Mouse (Mus musculus): ENCODE measurements around the gene Gbp5.

Gbp5 gene

GRCm38 (mm10) chr3:142493536-142494061 lies at the start of gene Gbp5:
Gene Gbp5 (plus strand): TSS chr3:142493978.
- in situ Hi-C loops (cut with MboI; ENCODE audit: low sequenced_read_pairs): loop anchor here (5.0 to 10.0 kb wide), 3 partner anchors 59 to 211 kb away; partner anchors contain the start of genes Gbp2 and Kyat3

GRCm38 (mm10) chr3:142454198-142454597 lies 39.6 kb upstream of the Gbp5 start:
- in situ Hi-C loops (cut with MboI; ENCODE audit: low sequenced_read_pairs): no loop called here

- in situ Hi-C loops (cut with MboI; ENCODE audit: low sequenced_read_pairs): no loop called here
These were observed 34.5 kb upstream of the Gbp5 start for GRCm38 (mm10) chr3:142459241-142459640.

DNA sequence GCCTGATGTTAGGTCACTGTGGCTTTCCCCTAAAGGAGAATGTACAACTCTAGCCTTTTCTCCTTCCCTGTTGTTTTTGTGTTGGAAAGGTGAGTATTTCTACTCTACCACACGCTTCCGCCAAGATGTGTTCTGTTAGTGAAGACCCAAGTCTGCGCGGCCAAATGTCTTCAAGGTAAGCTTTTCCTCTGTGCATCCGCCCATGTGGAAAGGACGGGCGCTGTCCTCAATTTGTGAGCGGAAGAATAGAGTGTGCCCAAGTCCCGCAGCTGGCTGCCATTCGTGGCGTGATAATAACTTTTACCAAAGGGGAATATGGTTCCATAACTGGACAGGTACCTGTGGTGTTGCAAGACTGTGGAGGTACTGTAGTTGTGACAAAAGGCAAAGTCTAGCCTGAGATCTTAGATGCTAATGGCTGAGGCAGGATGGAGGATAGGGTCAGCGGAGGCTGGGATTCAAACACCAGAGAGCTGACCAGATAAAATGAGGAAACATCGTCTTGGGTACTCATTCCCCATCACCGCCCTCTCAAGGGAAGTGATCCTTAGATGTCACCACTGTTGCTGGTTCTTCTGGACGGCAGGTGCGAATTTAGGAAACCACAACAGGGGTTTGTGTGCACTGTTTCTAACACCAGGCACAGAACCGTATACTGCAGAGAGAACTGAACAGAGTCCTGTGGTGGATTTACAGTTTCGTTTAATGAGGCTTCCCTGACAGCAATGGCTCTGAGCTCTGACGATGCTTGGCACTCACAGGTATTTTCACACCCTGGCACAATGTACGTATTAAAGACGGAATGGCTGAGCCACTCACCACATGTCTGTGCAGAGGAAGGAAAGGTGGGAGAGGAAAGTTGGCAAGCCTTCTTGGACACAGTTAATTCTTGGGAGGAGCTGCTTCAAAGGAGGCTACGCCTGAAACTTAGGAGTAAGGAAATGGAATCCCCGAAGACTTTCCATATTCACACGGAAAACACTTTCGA lies 30.7 kb upstream of the Gbp5 start:
- in situ Hi-C loops (cut with MboI; ENCODE audit: low sequenced_read_pairs): no loop called here

DNA sequence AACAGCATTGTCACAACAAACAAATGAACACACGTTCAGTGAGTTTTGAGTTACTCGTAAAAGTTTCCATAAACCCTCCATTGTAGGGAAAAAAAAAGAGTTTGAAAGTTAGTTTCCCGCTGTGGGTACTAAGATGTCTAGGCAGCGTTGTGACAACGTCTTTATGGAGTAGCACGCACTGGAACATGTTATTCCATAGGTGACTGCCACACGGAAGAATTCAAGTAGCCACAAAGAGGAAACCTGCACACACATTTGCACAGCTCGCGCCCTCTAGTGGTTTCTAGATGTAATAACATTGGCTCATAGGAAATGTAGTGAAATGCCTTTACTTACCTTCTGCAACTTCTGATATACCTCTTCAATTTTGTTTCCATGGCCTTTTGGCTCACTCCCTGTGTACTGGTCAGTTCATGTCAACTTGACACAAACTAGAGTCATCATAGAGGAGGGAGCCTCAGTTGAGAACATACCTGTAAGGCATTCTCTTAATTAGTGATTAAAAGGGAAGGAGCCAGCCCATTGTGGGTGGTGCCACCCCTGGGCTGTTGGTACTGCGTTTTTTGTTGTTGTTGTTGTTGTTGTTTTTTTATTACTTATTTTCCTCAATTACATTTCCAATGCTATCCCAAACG lies 19.3 kb upstream of the Gbp5 start:
- in situ Hi-C loops (cut with MboI; ENCODE audit: low sequenced_read_pairs): loop anchor here (5.0 kb wide), 1 partner anchor 172 kb away; no protein-coding TSS in a partner anchor

DNA sequence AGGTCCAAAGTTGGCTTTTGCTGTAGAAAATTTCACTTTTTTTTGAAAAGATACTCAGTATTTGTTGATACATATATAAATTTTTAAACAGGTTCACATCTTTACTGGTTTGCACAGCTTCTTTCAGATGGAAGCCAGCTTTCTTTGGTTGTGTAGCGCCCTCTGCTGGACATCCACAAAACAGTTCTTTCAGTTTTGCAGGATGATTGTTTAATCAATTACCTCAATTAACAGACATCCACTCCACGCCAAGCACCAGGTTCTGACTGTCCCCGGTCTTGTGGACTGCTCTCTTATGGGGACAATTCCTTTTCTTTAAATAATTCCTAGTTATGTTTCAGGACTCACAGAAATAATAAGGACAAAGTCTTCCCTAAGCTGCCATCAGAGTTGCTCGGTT lies 17.9 kb upstream of the Gbp5 start:
- in situ Hi-C loops (cut with MboI; ENCODE audit: low sequenced_read_pairs): no loop called here

DNA sequence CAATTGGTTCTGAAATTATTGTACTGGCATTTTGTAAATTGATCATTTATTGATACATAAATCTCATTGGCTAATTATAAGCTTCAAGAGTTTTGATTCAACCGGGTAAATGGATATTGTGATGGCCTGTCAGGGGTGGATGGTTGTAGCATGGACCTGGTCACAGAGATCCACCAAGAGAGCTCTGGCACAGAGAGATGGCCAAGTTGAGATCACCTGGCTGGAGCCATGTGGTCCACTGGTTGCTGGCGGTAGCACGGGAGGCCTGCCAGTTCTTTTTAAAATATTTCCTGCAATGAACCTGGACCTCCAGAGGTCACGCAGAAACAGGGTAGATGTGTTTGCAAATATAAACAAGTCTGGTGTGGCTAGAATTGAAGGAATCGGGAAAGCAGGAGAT lies 15.9 kb upstream of the Gbp5 start:
- in situ Hi-C loops (cut with MboI; ENCODE audit: low sequenced_read_pairs): no loop called here

DNA sequence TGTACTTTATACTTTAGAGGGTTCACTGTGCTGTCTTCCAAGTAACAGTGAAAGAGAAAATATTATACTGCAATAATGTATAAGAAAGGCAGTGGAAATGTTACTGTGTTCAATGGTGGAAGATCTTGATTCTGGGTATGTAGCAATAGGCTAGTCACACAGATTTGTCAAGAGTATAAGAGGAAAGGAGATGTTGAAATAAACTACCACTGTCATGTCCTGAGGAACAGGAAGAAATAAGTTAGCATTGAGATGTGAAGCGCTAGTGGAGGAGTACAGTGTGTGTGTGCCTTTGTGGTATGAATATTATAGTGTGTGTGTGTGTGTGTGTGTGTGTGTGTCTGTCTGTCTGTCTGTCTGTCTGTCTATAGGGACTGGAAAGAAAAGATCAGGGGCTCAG lies 15.4 kb upstream of the Gbp5 start:
- in situ Hi-C loops (cut with MboI; ENCODE audit: low sequenced_read_pairs): no loop called here

DNA sequence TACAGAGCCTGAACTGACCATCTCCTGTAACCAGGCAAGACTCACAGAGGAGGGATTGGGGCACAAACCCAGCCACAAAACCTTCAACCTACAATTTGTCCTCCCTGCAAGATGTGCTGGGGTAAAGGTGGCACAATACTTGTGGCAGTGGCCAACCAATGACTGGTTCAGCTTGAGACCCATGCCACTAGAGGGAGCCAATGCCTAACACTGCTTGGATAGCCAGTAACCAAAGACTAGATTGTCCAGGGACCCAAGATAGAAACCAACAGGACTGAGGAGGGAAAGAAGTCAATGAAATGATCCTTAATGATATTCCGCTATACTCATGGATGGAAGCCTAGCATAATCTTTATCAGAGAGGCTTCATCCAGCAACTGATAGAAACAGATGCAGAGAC lies 3.3 kb upstream of the Gbp5 start:
- in situ Hi-C loops (cut with MboI; ENCODE audit: low sequenced_read_pairs): loop anchor here (5.0 to 10.0 kb wide), 3 partner anchors 62 to 214 kb away; partner anchors contain the start of genes Gbp2 and Kyat3

DNA sequence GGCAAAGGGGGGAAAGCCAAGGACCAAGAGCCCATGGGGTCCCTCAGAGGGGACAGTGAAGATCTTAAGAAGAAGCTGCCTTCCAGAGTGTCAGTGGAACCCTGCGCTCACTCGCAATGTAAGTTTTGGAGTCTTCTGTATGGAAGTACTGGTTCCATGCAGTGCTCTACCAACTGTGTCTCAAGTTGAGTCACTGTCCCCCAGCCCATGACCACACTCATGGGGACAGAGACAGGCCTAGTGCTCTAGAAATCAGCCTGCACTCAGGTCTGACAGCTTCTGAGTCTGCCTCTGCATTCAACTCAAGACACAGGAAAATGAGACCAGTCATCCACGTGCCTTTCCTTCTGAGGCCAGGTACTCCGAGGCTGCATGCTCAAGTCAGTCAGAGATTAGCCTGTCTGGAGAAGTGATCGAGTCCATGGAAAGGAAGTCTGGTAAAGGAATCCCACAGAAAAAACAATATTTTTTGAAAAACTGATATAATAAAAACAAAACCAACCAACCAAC lies 1.4 kb downstream of the Gbp5 start:
- in situ Hi-C loops (cut with MboI; ENCODE audit: low sequenced_read_pairs): loop anchor here (10.0 kb wide), 2 partner anchors 130 to 210 kb away; partner anchors contain the start of genes Gbp2 and Kyat3

DNA sequence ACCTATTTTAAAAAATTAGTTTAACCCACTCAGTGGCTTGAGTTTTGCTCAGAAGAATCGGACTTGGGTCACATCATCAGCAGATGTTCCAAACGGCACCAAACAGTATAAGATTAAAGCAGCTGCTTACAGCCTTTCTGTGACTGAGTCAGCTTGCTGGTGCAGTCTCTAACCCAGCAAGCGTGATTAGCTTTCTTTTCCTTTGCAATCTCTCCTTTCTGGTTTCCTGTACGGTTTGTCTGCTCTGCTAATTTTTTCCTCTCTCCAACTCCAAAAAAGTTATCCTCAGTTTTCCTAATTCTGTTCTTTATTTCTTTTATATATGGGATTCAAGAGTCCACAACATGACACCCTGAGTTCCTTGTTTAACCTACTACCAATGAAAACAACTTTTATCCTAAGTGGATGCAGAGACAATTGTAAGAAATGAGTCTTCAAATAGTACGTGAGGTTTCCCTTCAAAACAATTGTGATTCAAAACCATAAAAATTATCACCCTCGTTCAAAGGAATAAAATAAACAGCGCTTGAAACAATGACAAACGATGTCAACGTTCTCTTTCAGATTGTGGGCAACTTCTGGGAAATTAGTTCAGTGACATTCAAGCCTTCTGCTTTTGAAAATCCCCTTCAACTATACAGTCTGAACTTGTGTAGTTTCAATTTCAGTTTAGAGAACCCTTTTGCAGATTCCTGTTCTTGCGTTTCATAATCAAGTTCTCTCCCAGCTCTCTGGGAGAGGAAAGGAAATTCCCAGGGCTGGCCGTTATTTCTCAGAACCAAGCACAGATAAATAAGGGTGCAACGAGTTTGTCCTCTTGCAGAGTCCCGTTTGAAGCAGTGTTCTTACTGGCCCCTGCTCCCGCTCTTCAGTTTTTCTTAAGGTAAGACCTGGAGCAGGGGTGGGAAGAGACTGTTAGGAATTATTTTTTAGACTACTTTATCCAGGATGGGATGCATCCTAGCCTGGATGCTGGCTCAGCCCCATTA lies 2.6 kb downstream of the Gbp5 start:
- in situ Hi-C loops (cut with MboI; ENCODE audit: low sequenced_read_pairs): loop anchor here (10.0 kb wide), 2 partner anchors 128 to 208 kb away; partner anchors contain the start of genes Gbp2 and Kyat3

DNA sequence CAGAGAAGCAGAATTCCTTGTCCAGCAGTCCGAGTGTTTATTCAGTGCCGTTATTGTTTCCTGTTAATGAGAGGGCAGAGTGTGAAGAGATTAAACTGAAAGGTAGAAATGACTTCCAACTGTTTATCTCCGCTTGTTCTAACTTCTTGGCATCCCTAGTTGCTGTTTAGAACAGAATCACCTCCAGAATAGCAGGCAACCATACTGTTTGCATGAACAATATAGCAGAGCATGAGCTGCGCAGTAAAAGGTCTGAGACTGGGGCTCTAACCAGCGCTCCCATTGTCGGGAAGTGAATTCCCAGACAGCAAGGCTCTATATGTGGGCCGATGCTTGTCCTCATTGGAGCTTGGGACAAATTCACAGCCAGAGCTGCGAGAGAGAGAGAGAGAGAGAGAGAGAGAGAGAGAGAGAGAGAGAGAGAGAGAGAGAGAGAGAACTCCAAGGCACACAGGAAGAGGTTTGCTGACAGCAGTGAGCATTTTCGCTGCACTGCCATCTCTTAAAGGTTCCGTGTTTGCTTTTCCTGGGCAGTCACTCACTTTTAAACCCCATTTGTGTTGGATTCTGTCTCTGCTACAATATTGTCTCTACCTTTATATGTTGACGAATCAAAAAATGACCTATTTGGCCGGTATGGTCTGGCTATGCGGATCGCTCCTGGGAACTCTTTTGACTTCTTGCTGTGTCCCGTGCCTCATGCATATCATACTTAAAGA lies 3.5 kb downstream of the Gbp5 start:
- in situ Hi-C loops (cut with MboI; ENCODE audit: low sequenced_read_pairs): loop anchor here (10.0 kb wide), 2 partner anchors 128 to 208 kb away; partner anchors contain the start of genes Gbp2 and Kyat3

DNA sequence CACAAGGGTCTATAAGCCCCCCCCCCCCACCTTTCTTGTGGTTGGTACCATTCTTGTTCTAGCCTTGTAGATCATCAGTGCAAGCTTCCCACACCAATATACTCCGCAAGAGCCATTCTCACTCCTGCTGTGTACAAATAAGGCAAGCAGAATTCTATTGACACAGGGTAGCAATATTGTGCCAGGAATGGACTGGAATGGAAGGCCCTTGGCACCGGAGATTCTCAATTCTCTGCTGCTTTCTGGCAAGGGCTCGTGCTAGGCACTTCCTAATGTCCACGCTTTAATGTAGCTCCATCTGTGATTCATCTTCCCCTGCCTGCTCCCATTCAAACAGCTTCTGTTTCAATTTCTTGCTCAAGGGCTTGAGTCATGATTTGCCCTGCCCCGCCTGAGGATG lies 5.2 kb downstream of the Gbp5 start:
- in situ Hi-C loops (cut with MboI; ENCODE audit: low sequenced_read_pairs): loop anchor here (10.0 kb wide), 2 partner anchors 126 to 206 kb away; partner anchors contain the start of genes Gbp2 and Kyat3

DNA sequence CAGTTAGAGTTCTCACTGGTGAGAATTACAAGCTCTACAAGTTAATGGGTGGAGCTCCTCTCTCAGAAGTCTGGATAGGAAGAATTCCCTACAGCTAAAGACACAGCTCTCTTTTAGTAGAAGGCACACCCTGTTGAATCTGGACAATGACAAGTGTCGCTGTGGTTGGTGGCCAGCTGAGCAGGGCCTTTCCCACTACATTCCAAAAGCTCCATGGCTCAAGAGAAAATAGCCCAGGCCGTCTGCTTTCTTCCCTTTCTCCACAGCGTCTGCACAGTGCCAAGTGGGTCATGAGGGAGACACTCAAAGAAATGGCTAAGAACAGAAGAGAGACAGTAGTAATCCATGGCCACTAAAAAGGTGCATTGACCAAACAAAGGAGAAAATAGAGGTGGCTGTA lies 34.3 kb downstream of the Gbp5 start:
- in situ Hi-C loops (cut with MboI; ENCODE audit: low sequenced_read_pairs): no loop called here

GRCm38 (mm10) chr3:142529597-142529996 lies 35.8 kb downstream of the Gbp5 start:
- in situ Hi-C loops (cut with MboI; ENCODE audit: low sequenced_read_pairs): no loop called here

DNA sequence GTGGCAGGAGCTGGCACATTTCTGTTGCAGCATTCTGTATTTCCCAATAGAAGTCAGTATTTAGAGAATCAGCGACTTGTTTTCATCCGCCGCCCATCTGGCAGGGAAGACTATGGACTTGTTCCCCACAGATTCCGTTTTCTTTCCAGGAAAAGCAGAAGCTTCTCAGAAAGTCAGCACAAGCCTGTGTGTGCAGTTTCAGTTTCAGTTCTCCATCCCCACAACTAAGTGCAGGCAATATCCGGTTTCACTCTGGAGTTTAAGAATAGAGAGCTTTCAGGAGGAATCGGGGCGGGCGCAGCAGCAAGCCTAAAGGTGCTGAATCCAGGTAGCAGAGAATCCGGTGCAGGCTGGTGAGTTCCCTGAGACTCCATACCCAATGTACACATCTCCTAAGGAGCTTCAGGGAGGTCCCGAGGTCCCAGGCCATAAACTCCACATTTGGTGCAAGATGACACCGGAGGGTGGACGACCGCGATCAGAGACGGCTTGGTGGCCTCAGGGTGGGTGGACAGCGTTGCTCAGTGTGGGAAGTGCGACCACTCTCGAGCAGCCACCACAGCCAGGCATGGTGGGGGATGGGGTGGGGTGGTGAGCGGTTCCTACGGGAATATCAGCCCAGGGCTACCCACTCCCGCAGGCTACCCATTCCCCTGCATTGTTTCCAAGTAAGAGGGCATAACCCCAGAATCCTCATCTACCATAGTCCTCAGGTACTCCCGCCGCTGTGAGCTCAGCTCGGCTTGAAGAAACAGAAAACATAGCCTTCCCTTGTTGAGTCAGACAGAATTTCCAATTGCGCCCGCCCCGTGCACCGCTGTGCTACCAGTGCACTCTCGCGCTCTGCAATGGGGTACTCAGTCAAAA lies 36.5 kb downstream of the Gbp5 start, which contains the start of gene Gbp7:
Gene Gbp7, plus strand, starts transcription at position 256 of the 867 bp plus-strand sequence.
- in situ Hi-C loops (cut with MboI; ENCODE audit: low sequenced_read_pairs): no loop called here

GRCm38 (mm10) chr3:142531595-142531994 lies 37.8 kb downstream of the Gbp5 start:
- in situ Hi-C loops (cut with MboI; ENCODE audit: low sequenced_read_pairs): no loop called here

GRCm38 (mm10) chr3:142533185-142533584 lies 39.4 kb downstream of the Gbp5 start:
- in situ Hi-C loops (cut with MboI; ENCODE audit: low sequenced_read_pairs): no loop called here

Data from CH12F3 (cell line).